Mouse (Mus musculus): ENCODE data around the gene Glce. TPM values are rescaled to one million over a fixed set of nuclear protein-coding genes. Genes with fewer than 3 reads are reported as not detected.

The Glce gene
- polyA plus RNA-seq, 1 experiment from 2014 or later: 25.1 TPM

- no peaks in the 10 kb centered on the region for H3K27me3 ChIP-seq (ENCODE audit: control insufficient read depth, insufficient read depth, low read length)
- no peak overlapping the region for H3K4me2 ChIP-seq (ENCODE audit: low read depth, low read length)
- ATAC-seq (ENCODE audit: low read depth): no peak
- no peak overlapping the region for H3K9ac ChIP-seq (replicated peaks; ENCODE audit: low read depth, low read length)
- H3K4me3 ChIP-seq (ENCODE audit: low read depth, low read length): no peak overlapping the region
- no peaks in the 10 kb centered on the region for H3K9me3 ChIP-seq (ENCODE audit: control insufficient read depth, low read length)
- H3K4me1 ChIP-seq (ENCODE audit: control insufficient read depth, insufficient read depth, low read length): peaks cover 14% of the 10 kb centered on the region; the same call in 1 of the 2 replicates
- H3K36me3 ChIP-seq (ENCODE audit: control insufficient read depth, insufficient read depth, low read length): no peaks in the 10 kb centered on the region
- WGBS: 85% methylated on average over 6 of the region's 6 CpGs
- peak overlapping the region; percentile 16; the same call in 1 of the 2 replicates for H3K27ac ChIP-seq (ENCODE audit: low read depth, low read length)
These were observed 32.9 kb upstream of the Glce start for GRCm38 (mm10) chr9:62155400-62155799.

DNA sequence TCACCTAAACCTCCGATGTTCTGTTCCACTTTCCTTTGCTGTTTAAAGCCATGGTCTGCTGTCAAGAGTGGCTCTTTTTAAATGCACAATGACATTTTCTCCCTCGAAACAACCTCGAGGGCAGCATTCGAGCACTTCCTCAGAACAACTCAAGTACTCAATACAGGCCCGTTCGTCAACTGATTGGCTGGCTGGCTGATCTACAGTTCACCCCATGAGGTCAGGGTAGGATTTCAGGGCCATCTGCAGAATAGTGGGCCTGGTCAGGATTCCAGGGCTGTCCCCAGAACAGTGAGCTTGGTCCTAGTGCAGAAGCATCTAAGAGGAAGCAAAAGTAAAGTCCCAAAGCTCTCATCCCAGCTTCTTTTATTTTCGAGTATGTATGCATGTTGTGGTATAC, 32.5 kb upstream of the Glce start:
- H3K27me3 ChIP-seq (ENCODE audit: control insufficient read depth, insufficient read depth, low read length): no peaks in the 10 kb centered on the region
- H3K9ac ChIP-seq (replicated peaks; ENCODE audit: low read depth, low read length): no peak overlapping the region
- H3K4me2 ChIP-seq (ENCODE audit: low read depth, low read length): no peak overlapping the region
- H3K36me3 ChIP-seq (ENCODE audit: control insufficient read depth, insufficient read depth, low read length): no peaks in the 10 kb centered on the region
- H3K4me1 ChIP-seq (ENCODE audit: control insufficient read depth, insufficient read depth, low read length): peaks cover 14% of the 10 kb centered on the region; the same call in 1 of the 2 replicates
- 69% methylated on average over 7 of the region's 7 CpGs for WGBS
- H3K9me3 ChIP-seq (ENCODE audit: control insufficient read depth, low read length): no peaks in the 10 kb centered on the region
- H3K27ac ChIP-seq (ENCODE audit: low read depth, low read length): no peak overlapping the region; the same call in 1 of the 2 replicates
- H3K4me3 ChIP-seq (ENCODE audit: low read depth, low read length): no peak overlapping the region
- ATAC-seq (ENCODE audit: low read depth): no peak

DNA sequence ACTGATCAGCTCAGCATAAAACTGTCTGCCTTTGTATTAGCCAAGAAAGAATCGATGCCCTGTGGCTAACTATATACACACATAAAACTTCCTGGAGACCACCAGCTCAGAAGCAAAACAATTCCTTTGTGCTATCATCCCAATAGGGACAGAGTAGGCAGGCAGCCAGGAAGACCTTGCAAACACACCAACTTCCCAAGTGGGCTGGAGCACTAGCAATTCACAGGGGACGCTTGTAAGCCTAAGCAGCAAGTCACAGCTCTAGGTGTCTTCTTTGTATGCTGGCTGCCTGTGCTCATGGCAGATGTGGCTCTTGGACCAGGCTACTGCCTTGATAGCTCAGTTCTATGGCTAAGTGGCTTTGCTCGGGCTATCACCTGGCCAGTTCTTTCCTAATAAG, 32.1 kb upstream of the Glce start:
- H3K36me3 ChIP-seq (ENCODE audit: control insufficient read depth, insufficient read depth, low read length): no peaks in the 10 kb centered on the region
- no peak overlapping the region for H3K27ac ChIP-seq (ENCODE audit: low read depth, low read length)
- WGBS: 47% methylated on average over 3 of the region's 3 CpGs
- ATAC-seq (ENCODE audit: low read depth): no peak
- no peaks in the 10 kb centered on the region for H3K27me3 ChIP-seq (ENCODE audit: control insufficient read depth, insufficient read depth, low read length)
- no peaks in the 10 kb centered on the region for H3K9me3 ChIP-seq (ENCODE audit: control insufficient read depth, low read length)
- H3K4me3 ChIP-seq (ENCODE audit: low read depth, low read length): no peak overlapping the region
- no peak overlapping the region for H3K9ac ChIP-seq (replicated peaks; ENCODE audit: low read depth, low read length)
- H3K4me2 ChIP-seq (ENCODE audit: low read depth, low read length): no peak overlapping the region
- H3K4me1 ChIP-seq (ENCODE audit: control insufficient read depth, insufficient read depth, low read length): peaks cover 14% of the 10 kb centered on the region; the same call in 1 of the 2 replicates

GRCm38 (mm10) chr9:62153263-62153662, 30.8 kb upstream of the Glce start:
- no peaks in the 10 kb centered on the region for H3K36me3 ChIP-seq (ENCODE audit: control insufficient read depth, insufficient read depth, low read length)
- no peak for ATAC-seq (ENCODE audit: low read depth)
- WGBS: 80% methylated on average over 7 of the region's 7 CpGs
- H3K9ac ChIP-seq (replicated peaks; ENCODE audit: low read depth, low read length): no peak overlapping the region
- peaks cover 14% of the 10 kb centered on the region; the same call in 1 of the 2 replicates for H3K4me1 ChIP-seq (ENCODE audit: control insufficient read depth, insufficient read depth, low read length)
- no peak overlapping the region for H3K27ac ChIP-seq (ENCODE audit: low read depth, low read length)
- no peaks in the 10 kb centered on the region for H3K9me3 ChIP-seq (ENCODE audit: control insufficient read depth, low read length)
- no peak overlapping the region for H3K4me3 ChIP-seq (ENCODE audit: low read depth, low read length)
- H3K4me2 ChIP-seq (ENCODE audit: low read depth, low read length): no peak overlapping the region
- H3K27me3 ChIP-seq (ENCODE audit: control insufficient read depth, insufficient read depth, low read length): no peaks in the 10 kb centered on the region

GRCm38 (mm10) chr9:62152506-62152905, 30.1 kb upstream of the Glce start:
- ATAC-seq (ENCODE audit: low read depth): no peak
- Histone ChIP-seq H3K4me3 (ENCODE audit: low read depth, low read length) (no peak overlapping the region), H3K27ac (ENCODE audit: low read depth, low read length) (no peak overlapping the region), H3K27me3 (ENCODE audit: control insufficient read depth, insufficient read depth, low read length) (no peaks in the 10 kb centered on the region), H3K36me3 (ENCODE audit: control insufficient read depth, insufficient read depth, low read length) (no peaks in the 10 kb centered on the region), H3K4me1 (ENCODE audit: control insufficient read depth, insufficient read depth, low read length) (peaks cover 14% of the 10 kb centered on the region; the same call in 1 of the 2 replicates), H3K9me3 (ENCODE audit: control insufficient read depth, low read length) (no peaks in the 10 kb centered on the region), H3K9ac (replicated peaks; ENCODE audit: low read depth, low read length) (no peak overlapping the region), H3K4me2 (ENCODE audit: low read depth, low read length) (no peak overlapping the region)
- WGBS: 87% methylated on average over 2 of the region's 2 CpGs

- Histone ChIP-seq H3K4me1 (ENCODE audit: control insufficient read depth, insufficient read depth, low read length) (no peaks in the 10 kb centered on the region), H3K4me2 (ENCODE audit: low read depth, low read length) (no peak overlapping the region), H3K9ac (replicated peaks; ENCODE audit: low read depth, low read length) (no peak overlapping the region), H3K9me3 (ENCODE audit: control insufficient read depth, low read length) (no peaks in the 10 kb centered on the region), H3K27me3 (ENCODE audit: control insufficient read depth, insufficient read depth, low read length) (no peaks in the 10 kb centered on the region), H3K36me3 (ENCODE audit: control insufficient read depth, insufficient read depth, low read length) (no peaks in the 10 kb centered on the region), H3K4me3 (ENCODE audit: low read depth, low read length) (no peak overlapping the region), H3K27ac (ENCODE audit: low read depth, low read length) (no peak overlapping the region)
- ATAC-seq (ENCODE audit: low read depth): no peak
- 86% methylated on average over 2 of the region's 2 CpGs for whole genome bisulfite sequencing
These were observed 22.7 kb upstream of the Glce start for GRCm38 (mm10) chr9:62145198-62145597.

DNA sequence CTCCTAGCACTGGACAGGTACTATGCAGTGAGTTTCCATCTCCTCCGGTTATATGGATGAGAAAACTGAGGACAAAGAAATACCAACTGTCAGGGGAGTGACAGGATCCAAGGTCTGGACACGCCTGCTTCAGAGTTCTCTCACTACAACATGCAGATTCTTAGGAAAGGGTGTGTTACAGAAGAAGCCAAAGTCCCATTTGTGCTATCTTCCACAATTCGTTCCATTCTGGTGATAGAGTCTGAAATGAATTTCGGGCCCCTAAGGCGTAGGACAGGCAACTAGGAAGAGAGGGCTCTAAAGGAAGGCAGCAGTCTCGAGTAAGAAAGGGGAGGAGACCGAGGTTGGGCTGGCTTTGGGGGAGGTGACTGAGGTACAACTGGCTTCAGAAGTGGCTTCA, 21.0 kb upstream of the Glce start:
- 67% methylated on average over 7 of the region's 7 CpGs for WGBS
- Histone ChIP-seq H3K4me3 (ENCODE audit: low read depth, low read length) (no peak overlapping the region), H3K9ac (replicated peaks; ENCODE audit: low read depth, low read length) (no peak overlapping the region), H3K36me3 (ENCODE audit: control insufficient read depth, insufficient read depth, low read length) (no peaks in the 10 kb centered on the region), H3K4me2 (ENCODE audit: low read depth, low read length) (no peak overlapping the region), H3K4me1 (ENCODE audit: control insufficient read depth, insufficient read depth, low read length) (peaks cover 8% of the 10 kb centered on the region; the same call in 1 of the 2 replicates), H3K9me3 (ENCODE audit: control insufficient read depth, low read length) (no peaks in the 10 kb centered on the region), H3K27ac (ENCODE audit: low read depth, low read length) (no peak overlapping the region), H3K27me3 (ENCODE audit: control insufficient read depth, insufficient read depth, low read length) (no peaks in the 10 kb centered on the region)
- no peak for ATAC-seq (ENCODE audit: low read depth)

DNA sequence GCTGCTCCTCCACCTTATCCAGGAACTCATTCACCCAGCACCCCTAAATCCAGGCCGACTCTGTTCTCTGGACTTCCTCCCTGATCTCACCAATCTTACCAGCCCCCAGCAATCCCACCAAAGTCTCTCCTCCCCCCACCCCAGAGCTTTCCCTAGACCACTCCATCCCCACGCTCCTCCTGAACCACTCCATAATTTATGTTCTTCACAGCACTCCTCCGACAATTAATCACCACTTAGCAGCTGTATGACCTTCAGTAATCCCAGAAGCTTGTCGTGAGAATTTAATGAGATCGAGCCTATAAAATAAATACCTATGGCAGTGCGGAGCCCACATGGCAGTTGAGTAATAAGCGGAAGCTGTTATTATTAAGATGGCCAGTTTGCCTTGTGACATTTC, 16.6 kb upstream of the Glce start:
- Histone ChIP-seq H3K9me3 (ENCODE audit: control insufficient read depth, low read length) (no peaks in the 10 kb centered on the region), H3K9ac (replicated peaks; ENCODE audit: low read depth, low read length) (no peak overlapping the region), H3K27me3 (ENCODE audit: control insufficient read depth, insufficient read depth, low read length) (no peaks in the 10 kb centered on the region), H3K4me3 (ENCODE audit: low read depth, low read length) (no peak overlapping the region), H3K36me3 (ENCODE audit: control insufficient read depth, insufficient read depth, low read length) (no peaks in the 10 kb centered on the region), H3K4me2 (ENCODE audit: low read depth, low read length) (no peak overlapping the region), H3K4me1 (ENCODE audit: control insufficient read depth, insufficient read depth, low read length) (peaks cover 19% of the 10 kb centered on the region), H3K27ac (ENCODE audit: low read depth, low read length) (0 out of 2 replicates have a peak overlapping the region, but pooled peaks have one; percentile 52)
- ATAC-seq (ENCODE audit: low read depth): peak; percentile 44; the same call in 1 of the 2 replicates
- WGBS: 18% methylated on average over 7 of the region's 7 CpGs

DNA sequence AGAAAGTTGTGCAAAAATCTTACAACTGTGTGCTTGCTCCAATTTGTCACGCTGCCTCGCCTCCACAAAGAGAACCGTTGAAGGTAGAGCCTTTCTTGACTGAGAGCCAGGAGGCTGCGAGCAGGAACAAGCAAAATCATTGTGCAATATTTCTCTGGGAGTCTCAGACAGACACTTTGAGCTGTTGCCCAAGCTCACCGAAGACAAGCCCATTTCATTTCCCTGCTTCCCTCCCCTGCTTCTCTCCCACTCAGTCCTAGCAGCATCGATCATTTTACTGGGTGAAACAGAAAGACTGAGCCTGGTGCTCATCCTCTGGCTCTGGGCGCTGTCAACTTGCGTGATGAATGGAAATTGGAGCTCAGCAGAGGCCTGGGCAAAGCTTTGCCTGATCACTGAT, 14.8 kb upstream of the Glce start:
- Histone ChIP-seq H3K4me3 (ENCODE audit: low read depth, low read length) (no peak overlapping the region), H3K9me3 (ENCODE audit: control insufficient read depth, low read length) (no peaks in the 10 kb centered on the region), H3K36me3 (ENCODE audit: control insufficient read depth, insufficient read depth, low read length) (no peaks in the 10 kb centered on the region), H3K4me2 (ENCODE audit: low read depth, low read length) (peak overlapping the region; percentile 6; the same call in 1 of the 2 replicates), H3K27ac (ENCODE audit: low read depth, low read length) (peak overlapping the region; percentile 61; the same call in 1 of the 2 replicates), H3K27me3 (ENCODE audit: control insufficient read depth, insufficient read depth, low read length) (no peaks in the 10 kb centered on the region), H3K4me1 (ENCODE audit: control insufficient read depth, insufficient read depth, low read length) (peaks cover 19% of the 10 kb centered on the region), H3K9ac (replicated peaks; ENCODE audit: low read depth, low read length) (0 out of 2 replicates have a peak overlapping the region, but pooled peaks have one; percentile 4)
- WGBS: 17% methylated on average over 8 of the region's 8 CpGs
- ATAC-seq (ENCODE audit: low read depth): 0 out of 2 replicates have a peak, but pooled peaks have one; percentile 62

Measured in neural tube, embryonic 14.5 days (tissue).